Mouse (Mus musculus) gastrocnemius, postnatal 4 days (tissue): Measurements from ENCODE around the gene Calr. TPM values are rescaled to one million over a fixed set of nuclear protein-coding genes. Genes with fewer than 3 reads are reported as not detected.

Experiments
- DNase-seq, 2 experiments: peaks; one replicate each; pipeline ENCODE4 v3.0.0; 2021 to 2022; ENCODE audit warnings: low spot score in 2 of 2, mixed read lengths in 2 of 2
- microRNA-seq: library from miRNA; unstranded; fragments of <30 nt; microRNA quantifications from one replicate; pipeline ENCODE4 v1.2.0, GENCODE M21; 2021
- total RNA-seq, 2 experiments: library from RNA; stranded (reverse); gene quantifications; 2 replicates each; pipeline ENCODE4 v1.2.3; 2021

Gene Calr
- total RNA-seq, 2 experiments from 2014 or later = 339 to 368 TPM

DNA sequence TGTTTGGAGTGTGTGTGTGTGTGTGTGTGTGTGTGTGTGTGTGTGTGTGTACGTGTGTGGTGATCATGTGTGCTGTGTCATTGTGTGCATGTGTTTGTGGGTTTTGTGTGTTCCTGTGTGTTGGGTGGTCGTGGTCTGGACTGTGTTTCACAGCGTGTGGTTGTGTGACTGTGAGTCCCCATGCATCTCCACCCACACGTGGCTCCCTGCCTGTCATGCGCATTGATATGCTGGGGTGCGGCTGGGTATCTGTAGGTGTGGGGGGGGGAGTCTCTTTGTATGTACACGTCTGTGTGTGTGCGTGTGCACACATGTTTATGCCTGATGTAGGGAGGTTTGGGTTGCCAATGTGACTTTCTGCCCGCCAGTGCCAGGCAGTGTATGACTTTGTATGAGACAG lies 53.6 kb downstream of the Calr start:
- no peak for DNase-seq

GRCm38 (mm10) chr8:84792429-84792947 lies 54.2 kb downstream of the Calr start:
- DNase-seq = no peak

Small RNA genes within 50 kb of the gene (microRNA-seq; reads per million reads assigned to microRNA genes)
- 1.1 reads per million for gene Mir7069

Other genes with a start within 250 kb of the Calr start
- gene Ier2, start 184.1 kb downstream of the Calr start, total RNA-seq = 10 to 100 TPM; 21.5 to 26.1 TPM
- 10 to 100 TPM; 50.5 to 53.8 TPM for gene Trmt1, start 160.6 kb downstream of the Calr start, total RNA-seq
- gene Nacc1, start 159.1 kb downstream of the Calr start, total RNA-seq = 10 to 100 TPM; 44.9 to 45.6 TPM
- gene Lyl1, start 145.5 kb downstream of the Calr start, total RNA-seq = 1 to 10 TPM; 6.0 to 7.1 TPM
- 10 to 100 TPM in 1 of 2 experiments, 1 to 10 TPM in 1; 7.8 to 10.2 TPM for gene G430095P16Rik, start 123.9 kb downstream of the Calr start, total RNA-seq
- 100 to 1,000 TPM; 517 to 591 TPM for gene Nfix, start 46.6 kb downstream of the Calr start, total RNA-seq
- gene Dand5, start 24.1 kb downstream of the Calr start, total RNA-seq = 1 to 10 TPM; 6.3 to 6.8 TPM
- 10 to 100 TPM; 33.3 to 36.0 TPM for gene Gadd45gip1, start 15.4 kb downstream of the Calr start, total RNA-seq
- gene Rad23a, start 6.3 kb downstream of the Calr start, total RNA-seq = 100 to 1,000 TPM; 121 to 123 TPM
- 10 to 100 TPM; 37.2 to 41.3 TPM for gene Farsa, start 10.1 kb upstream of the Calr start, total RNA-seq
- 10 to 100 TPM; 15.3 to 18.0 TPM for gene Syce2, start 25.2 kb upstream of the Calr start, total RNA-seq
- 10 to 100 TPM; 22.1 to 28.2 TPM for gene Gcdh, start 47.0 kb upstream of the Calr start, total RNA-seq
- gene Klf1, start 55.0 kb upstream of the Calr start, total RNA-seq = under 1 TPM in 1 of 2 experiments, not detected in 1; 0.67 TPM
- 1 to 10 TPM; 6.9 to 7.0 TPM for gene Dnase2a, start 61.6 kb upstream of the Calr start, total RNA-seq
- gene Mast1, start 90.4 kb upstream of the Calr start, total RNA-seq = under 1 TPM in 1 of 2 experiments, not detected in 1; 0.07 TPM
- gene Rtbdn, start 100.1 kb upstream of the Calr start, total RNA-seq = not detected
- gene Gm49661, start 122.5 kb upstream of the Calr start, total RNA-seq = 1 to 10 TPM in 1 of 2 experiments, not detected in 1; 2.0 TPM
- 100 to 1,000 TPM; 317 to 327 TPM for gene Prdx2, start 122.7 kb upstream of the Calr start, total RNA-seq
- gene Rnaseh2a, start 122.8 kb upstream of the Calr start, total RNA-seq = 10 to 100 TPM; 38.7 to 45.2 TPM
- 10 to 100 TPM in 1 of 2 experiments, 1 to 10 TPM in 1; 10.0 to 10.1 TPM for gene Junb, start 131.8 kb upstream of the Calr start, total RNA-seq
- gene Hook2, start 143.7 kb upstream of the Calr start, total RNA-seq = 1 to 10 TPM; 3.5 to 4.5 TPM
- gene Best2, start 167.6 kb upstream of the Calr start, total RNA-seq = not detected
- gene Asna1, start 178.3 kb upstream of the Calr start, total RNA-seq = 10 to 100 TPM; 51.7 to 56.5 TPM
- 100 to 1,000 TPM; 126 to 127 TPM for gene Trir, start 179.9 kb upstream of the Calr start, total RNA-seq
- 10 to 100 TPM; 42.8 to 46.7 TPM for gene Tnpo2, start 190.0 kb upstream of the Calr start, total RNA-seq
- gene Fbxw9, start 213.1 kb upstream of the Calr start, total RNA-seq = 10 to 100 TPM; 10.6 to 12.9 TPM
- gene Gm5741, start 221.0 kb upstream of the Calr start, total RNA-seq = not detected
- 10 to 100 TPM; 28.7 to 29.4 TPM for gene Dhps, start 224.8 kb upstream of the Calr start, total RNA-seq
- 10 to 100 TPM; 46.0 to 49.7 TPM for gene Wdr83os, start 233.8 kb upstream of the Calr start, total RNA-seq
- 10 to 100 TPM; 17.5 to 18.4 TPM for gene Wdr83, start 234.4 kb upstream of the Calr start, total RNA-seq
- gene Man2b1, start 236.3 kb upstream of the Calr start, total RNA-seq = 10 to 100 TPM; 28.0 to 30.2 TPM